Mouse (Mus musculus) heart, postnatal 36 days (tissue): ENCODE data around the gene 1810009J06Rik. TPM values are rescaled to one million over a fixed set of nuclear protein-coding genes. Genes with fewer than 3 reads are reported as not detected.
"Not testable (repeated sequence)": the region's sequence is repeated elsewhere in the genome, so short reads cannot be mapped to it uniquely, and the experiment has no call there.

ENCODE experiments used
- DNase-seq, 2 experiments: peaks; one replicate each; pipeline ENCODE4 v3.0.0; 2021 to 2022
- intact Hi-C: fragments of 180-260 bp; cut with DNase I; formaldehyde crosslinking; loops from one replicate; pipeline ENCODE4 v1.15.1; 2025
- total RNA-seq, 2 experiments: library from RNA; stranded (reverse); gene quantifications; 2 replicates each; pipeline ENCODE4 v1.2.3; 2021

Gene 1810009J06Rik
- not detected for total RNA-seq

DNA sequence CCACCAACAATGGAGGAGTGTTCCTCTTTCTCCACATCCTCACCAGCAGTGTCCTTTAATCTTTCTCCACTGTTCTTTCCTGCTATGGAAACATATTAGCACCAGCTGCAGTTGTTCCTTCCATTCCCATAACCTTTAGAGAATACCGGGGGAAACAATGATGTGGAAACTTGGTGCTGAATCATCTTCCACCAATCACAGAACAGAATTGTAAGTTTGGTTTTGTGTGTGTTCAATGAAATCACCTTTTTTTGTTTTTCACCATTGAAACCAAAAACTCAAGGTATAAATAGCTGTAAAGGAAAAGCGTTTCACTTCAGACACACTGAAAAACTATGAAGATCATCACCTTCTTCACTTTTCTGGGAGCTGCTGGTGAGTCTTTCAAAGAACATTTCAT is at the start of gene 1810009J06Rik:
1810009J06Rik (plus strand) TSS at position 301 of the 400 bp plus-strand sequence.
- DNase-seq, intact Hi-C loops: not testable (repeated sequence)

DNA sequence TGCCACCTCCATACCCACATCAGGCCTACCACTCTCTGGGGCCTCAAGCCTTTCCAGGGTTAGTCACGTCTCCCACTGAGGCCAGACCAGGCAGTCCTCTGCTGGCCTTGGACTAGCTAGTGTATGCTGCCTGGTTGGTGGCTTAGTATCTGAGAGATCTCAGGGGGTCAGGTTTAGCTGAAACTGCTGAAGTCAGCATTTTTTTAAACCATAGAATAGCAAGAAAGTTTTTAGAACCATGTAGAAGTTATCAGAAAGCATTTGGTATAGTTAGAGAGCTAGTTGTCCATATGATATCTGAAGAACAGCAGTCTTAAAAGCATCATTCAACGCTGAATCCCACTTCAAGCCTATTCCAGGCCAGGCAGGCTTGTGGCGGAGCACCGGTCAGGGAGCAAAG is 44.6 kb upstream of the 1810009J06Rik start:
- no peak for DNase-seq
- intact Hi-C loops, result no loop called here

DNA sequence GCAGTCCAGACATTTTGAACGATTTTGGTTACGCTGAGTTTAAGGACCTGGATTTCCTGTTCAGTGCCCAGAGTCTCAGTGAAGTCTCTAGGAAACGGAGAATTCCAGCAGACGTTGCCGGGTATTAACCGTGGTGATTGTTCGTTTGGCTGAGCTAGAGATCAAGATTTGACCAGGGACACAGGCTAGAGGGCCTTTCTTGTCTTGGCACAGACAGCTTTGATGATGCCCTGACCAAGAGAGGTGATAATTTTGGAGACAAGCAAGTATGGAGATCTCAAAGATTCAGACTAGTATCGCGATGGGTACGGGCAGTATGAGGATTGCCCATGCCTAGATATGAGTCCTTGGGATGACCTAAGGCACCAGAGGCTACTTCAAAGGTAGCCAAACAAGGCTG is 24.1 kb upstream of the 1810009J06Rik start, which contains the start of gene 1700074P13Rik:
1700074P13Rik (minus strand) TSS at position 101 of the 400 bp plus-strand sequence.
- intact Hi-C loops, result no loop called here
- no peak for DNase-seq

DNA sequence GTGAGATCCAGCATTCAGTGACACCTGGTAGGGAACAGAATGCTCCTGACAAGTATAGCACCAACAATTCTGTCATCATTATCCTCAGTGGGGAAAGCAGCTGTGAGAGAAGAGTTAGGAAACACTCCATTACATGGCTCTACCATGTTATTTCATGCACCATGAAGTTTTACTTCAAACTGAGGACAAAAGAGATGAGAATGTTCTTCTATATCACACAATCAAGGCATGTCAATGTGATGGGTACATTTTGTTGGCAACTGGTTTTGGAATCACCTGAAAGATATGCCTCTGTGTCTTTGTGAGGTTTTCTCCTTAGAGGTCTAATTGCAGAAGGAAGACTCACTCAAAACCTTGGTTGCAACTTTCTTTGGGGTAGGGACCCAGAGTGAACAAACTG is 12.8 kb upstream of the 1810009J06Rik start, which contains the start of gene Gm4744:
Gm4744 (minus strand) TSS at position 101 of the 400 bp plus-strand sequence.
- intact Hi-C loops, result no loop called here
- DNase-seq, result no peak

DNA sequence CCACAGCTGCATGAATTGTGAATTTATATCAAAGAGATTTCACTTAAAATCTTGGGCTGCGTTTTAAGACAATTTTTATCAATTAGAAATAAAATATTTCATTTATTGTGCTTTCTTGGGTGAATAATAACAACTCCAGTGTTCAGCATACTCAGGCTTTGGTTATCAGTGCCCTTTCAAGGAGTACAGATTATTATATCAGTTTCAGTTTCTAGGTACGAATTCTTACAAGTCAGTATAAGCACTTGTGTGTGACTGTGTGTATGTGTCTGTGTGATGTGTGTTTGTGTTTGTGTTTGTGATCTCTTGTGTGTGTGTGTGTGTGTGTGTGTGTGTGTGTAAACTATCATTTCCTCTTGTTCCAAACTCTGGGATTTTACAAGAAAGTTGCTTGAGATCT is 10.8 kb upstream of the 1810009J06Rik start:
- DNase-seq, result no peak
- intact Hi-C loops, result no loop called here

DNA sequence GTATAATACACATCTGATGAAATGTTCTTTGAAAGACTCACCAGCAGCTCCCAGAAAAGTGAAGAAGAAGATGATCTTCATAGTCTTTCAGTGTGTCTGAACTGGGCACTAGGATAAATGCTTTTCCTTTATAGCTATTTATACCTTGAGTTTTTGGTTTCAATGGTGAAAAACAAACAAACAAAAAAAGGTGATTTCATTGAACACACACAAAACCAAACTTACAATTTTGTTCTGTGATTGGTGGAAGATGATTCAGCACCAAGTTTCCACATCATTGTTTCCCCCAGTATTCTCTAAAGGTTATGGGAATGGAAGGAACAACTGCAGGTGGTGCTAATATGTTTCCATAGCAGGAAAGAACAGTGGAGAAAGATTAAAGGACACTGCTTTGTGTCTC is 34.8 kb downstream of the 1810009J06Rik start, which contains the start of gene Gm2663:
Gm2663 (minus strand) TSS at position 101 of the 400 bp plus-strand sequence.
- DNase-seq, intact Hi-C loops: not testable (repeated sequence)

DNA sequence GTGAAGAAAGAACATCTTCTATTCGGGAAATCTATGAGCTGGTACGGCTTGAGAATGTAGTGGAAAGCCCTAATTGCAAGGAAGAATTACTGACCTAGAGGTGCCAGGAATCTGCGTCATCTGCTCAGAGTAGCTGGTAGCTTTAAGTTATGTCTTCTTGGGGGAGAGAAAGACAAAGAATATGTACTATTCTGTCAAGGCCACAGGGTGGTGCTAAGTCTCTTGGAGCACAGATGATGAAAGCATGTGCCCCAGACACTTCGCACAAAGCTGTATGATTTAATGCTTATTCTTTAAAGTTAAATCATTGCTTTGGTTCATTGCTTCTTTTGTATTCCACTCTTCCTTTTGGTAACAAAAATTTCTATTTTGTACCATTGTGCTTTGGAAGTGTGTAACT is 50.5 kb downstream of the 1810009J06Rik start:
- DNase-seq, result no peak
- intact Hi-C loops, result no loop called here

Other genes with a start within 250 kb of the 1810009J06Rik start
- gene Moxd2, start 77.3 kb upstream of the 1810009J06Rik start, total RNA-seq, result not detected
- not detected for gene Prss58, start 64.4 kb upstream of the 1810009J06Rik start, total RNA-seq
- not detected for gene 1700074P13Rik, start 24.2 kb upstream of the 1810009J06Rik start, total RNA-seq
- gene Gm4744, start 12.9 kb upstream of the 1810009J06Rik start, total RNA-seq, result not detected
- gene Gm2663, start 34.7 kb downstream of the 1810009J06Rik start, total RNA-seq, result not detected
- gene 2210010C04Rik, start 70.8 kb downstream of the 1810009J06Rik start, total RNA-seq, result not detected